Mouse (Mus musculus) midbrain, embryonic 13.5 days (tissue): ENCODE data around the gene Arhgap1. TPM values are rescaled to one million over a fixed set of nuclear protein-coding genes. Genes with fewer than 3 reads are reported as not detected.
A peak's percentile ranks its signal among the peaks of the same experiment; 100 is the strongest.

Experiments used
- ATAC-seq: fragments of 200-750 bp; cut with Nextera tagmentation; 2 replicates; pipeline ENCODE4 v1.8.0; 2017; ENCODE audit warnings: mild to moderate bottlenecking, moderate TSS enrichment, moderate library complexity
- H3K27ac ChIP-seq: fragments of 300-500 bp; sonication (generic); 2 replicates; pipeline ENCODE4 v1.5.1; 2015; ENCODE audit warnings: inconsistent platforms, mild to moderate bottlenecking, moderate library complexity
- H3K27me3 ChIP-seq: fragments of 300-500 bp; sonication (generic); 2 replicates; pipeline ENCODE4 v1.6.1; 2015; ENCODE audit warnings: mild to moderate bottlenecking, inconsistent platforms
- H3K36me3 ChIP-seq: fragments of 300-500 bp; sonication (generic); 2 replicates; pipeline ENCODE4 v1.6.1; 2015; ENCODE audit warnings: mild to moderate bottlenecking, inconsistent platforms
- H3K4me1 ChIP-seq: fragments of 300-500 bp; sonication (generic); replicated peaks from 2 replicates; pipeline ENCODE4 v1.6.1; 2015; ENCODE audit warnings: inconsistent platforms
- H3K4me2 ChIP-seq: fragments of 300-500 bp; sonication (generic); replicated peaks from 2 replicates; pipeline ENCODE4 v1.6.1; 2015; ENCODE audit warnings: moderate library complexity, mild to moderate bottlenecking, inconsistent platforms
- H3K4me3 ChIP-seq: fragments of 300-500 bp; sonication (generic); replicated peaks from 2 replicates; pipeline ENCODE4 v1.5.1; 2015; ENCODE audit warnings: mild to moderate bottlenecking, inconsistent platforms
- H3K9ac ChIP-seq: fragments of 300-500 bp; sonication (generic); replicated peaks from 2 replicates; pipeline ENCODE4 v1.6.1; 2015; ENCODE audit warnings: mild to moderate bottlenecking, inconsistent platforms
- H3K9me3 ChIP-seq: fragments of 300-500 bp; sonication (generic); 2 replicates; pipeline ENCODE4 v1.6.1; 2016; ENCODE audit warnings: mild to moderate bottlenecking, inconsistent platforms
- WGBS: fragments of 180-500 bp; shearing (Covaris S2); methylation state at CpG from one replicate; pipeline ENCODE4 v1.1.7; 2015; 5-methylcytosine and 5-hydroxymethylcytosine counted together
- polyA plus RNA-seq: library from polyadenylated mRNA; unstranded; fragments of >200 nt; fragmentation: Nextera tagmentation; extraction: Ambion mirVana; gene quantifications from 2 replicates; pipeline ENCODE4 v1.2.1, GENCODE M21; 2015

Arhgap1 gene
- polyA plus RNA-seq, 1 experiment from 2014 or later = 89.0 TPM

GRCm38 (mm10) chr2:91650360-91650995 is 818 bp downstream of the Arhgap1 start:
- H3K4me3 ChIP-seq = peak overlapping the region; percentile 91
- peak; percentile 71 for ATAC-seq
- WGBS = 18% methylated on average over 16 of the region's 16 CpGs
- H3K4me2 ChIP-seq = peak overlapping the region; percentile 100
- no peaks in the 10 kb centered on the region for H3K9me3 ChIP-seq
- no peaks in the 10 kb centered on the region for H3K27me3 ChIP-seq
- H3K27ac ChIP-seq = peak overlapping the region; percentile 74
- H3K36me3 ChIP-seq = peaks cover 48% of the 10 kb centered on the region
- peaks cover 33% of the 10 kb centered on the region for H3K4me1 ChIP-seq
- H3K9ac ChIP-seq = peak overlapping the region; percentile 68

- H3K9ac ChIP-seq = no peak overlapping the region
- ATAC-seq = no peak
- H3K4me2 ChIP-seq = no peak overlapping the region
- H3K4me3 ChIP-seq = no peak overlapping the region
- peaks cover 48% of the 10 kb centered on the region for H3K36me3 ChIP-seq
- WGBS = 90% methylated on average over 14 of the region's 14 CpGs
- H3K9me3 ChIP-seq = no peaks in the 10 kb centered on the region
- peaks cover 33% of the 10 kb centered on the region for H3K4me1 ChIP-seq
- H3K27ac ChIP-seq = no peak overlapping the region
- no peaks in the 10 kb centered on the region for H3K27me3 ChIP-seq
Measured at GRCm38 (mm10) chr2:91651458-91652258, 2.0 kb downstream of the Arhgap1 start.

- peaks cover 48% of the 10 kb centered on the region for H3K36me3 ChIP-seq
- no peak for ATAC-seq
- peaks cover 33% of the 10 kb centered on the region for H3K4me1 ChIP-seq
- H3K9ac ChIP-seq = 0 out of 2 replicates have a peak overlapping the region, but pooled peaks have one; percentile 7
- H3K27ac ChIP-seq = no peak overlapping the region
- WGBS = 44% methylated on average over 6 of the region's 6 CpGs
- no peaks in the 10 kb centered on the region for H3K9me3 ChIP-seq
- no peak overlapping the region for H3K4me2 ChIP-seq
- no peak overlapping the region for H3K4me3 ChIP-seq
- no peaks in the 10 kb centered on the region for H3K27me3 ChIP-seq
Measured at GRCm38 (mm10) chr2:91652863-91653262, 3.2 kb downstream of the Arhgap1 start.

GRCm38 (mm10) chr2:91655388-91655787 is 5.7 kb downstream of the Arhgap1 start:
- WGBS = 96% methylated on average over 5 of the region's 5 CpGs
- H3K36me3 ChIP-seq = peaks cover 70% of the 10 kb centered on the region
- peaks cover 23% of the 10 kb centered on the region for H3K4me1 ChIP-seq
- H3K9ac ChIP-seq = no peak overlapping the region
- no peaks in the 10 kb centered on the region for H3K9me3 ChIP-seq
- no peak overlapping the region for H3K4me3 ChIP-seq
- ATAC-seq = no peak
- H3K27ac ChIP-seq = no peak overlapping the region
- H3K27me3 ChIP-seq = no peaks in the 10 kb centered on the region
- no peak overlapping the region for H3K4me2 ChIP-seq

- H3K27ac ChIP-seq = no peak overlapping the region
- no peaks in the 10 kb centered on the region for H3K27me3 ChIP-seq
- H3K4me3 ChIP-seq = no peak overlapping the region
- no peak for ATAC-seq
- no peak overlapping the region for H3K4me2 ChIP-seq
- H3K9me3 ChIP-seq = no peaks in the 10 kb centered on the region
- peaks cover 72% of the 10 kb centered on the region for H3K36me3 ChIP-seq
- H3K4me1 ChIP-seq = peaks cover 19% of the 10 kb centered on the region
- no peak overlapping the region for H3K9ac ChIP-seq
- 80% methylated on average over 6 of the region's 6 CpGs for WGBS
Measured at GRCm38 (mm10) chr2:91655827-91656226, 6.2 kb downstream of the Arhgap1 start.

GRCm38 (mm10) chr2:91656774-91657173 is 7.1 kb downstream of the Arhgap1 start:
- peaks cover 81% of the 10 kb centered on the region for H3K36me3 ChIP-seq
- H3K4me3 ChIP-seq = no peak overlapping the region
- no peaks in the 10 kb centered on the region for H3K9me3 ChIP-seq
- H3K4me1 ChIP-seq = peaks cover 11% of the 10 kb centered on the region
- H3K9ac ChIP-seq = no peak overlapping the region
- H3K4me2 ChIP-seq = no peak overlapping the region
- no peak overlapping the region for H3K27ac ChIP-seq
- no peaks in the 10 kb centered on the region for H3K27me3 ChIP-seq
- WGBS = 78% methylated on average over 8 of the region's 8 CpGs
- no peak for ATAC-seq

GRCm38 (mm10) chr2:91659657-91660056 is 10.0 kb downstream of the Arhgap1 start:
- no peak overlapping the region for H3K4me3 ChIP-seq
- H3K4me1 ChIP-seq = no peaks in the 10 kb centered on the region
- H3K9ac ChIP-seq = no peak overlapping the region
- H3K27me3 ChIP-seq = no peaks in the 10 kb centered on the region
- no peak for ATAC-seq
- peaks cover 96% of the 10 kb centered on the region for H3K36me3 ChIP-seq
- H3K9me3 ChIP-seq = no peaks in the 10 kb centered on the region
- no peak overlapping the region for H3K27ac ChIP-seq
- no peak overlapping the region for H3K4me2 ChIP-seq
- WGBS = 97% methylated on average over 8 of the region's 8 CpGs

GRCm38 (mm10) chr2:91660981-91661380 is 11.3 kb downstream of the Arhgap1 start:
- no peak overlapping the region for H3K4me2 ChIP-seq
- peaks cover 91% of the 10 kb centered on the region for H3K36me3 ChIP-seq
- H3K9me3 ChIP-seq = no peaks in the 10 kb centered on the region
- no peak overlapping the region for H3K27ac ChIP-seq
- no peak overlapping the region for H3K9ac ChIP-seq
- WGBS = 95% methylated on average over 6 of the region's 6 CpGs
- H3K27me3 ChIP-seq = no peaks in the 10 kb centered on the region
- no peaks in the 10 kb centered on the region for H3K4me1 ChIP-seq
- no peak for ATAC-seq
- H3K4me3 ChIP-seq = no peak overlapping the region

- H3K27me3 ChIP-seq = no peaks in the 10 kb centered on the region
- H3K4me1 ChIP-seq = no peaks in the 10 kb centered on the region
- H3K9me3 ChIP-seq = no peaks in the 10 kb centered on the region
- no peak for ATAC-seq
- no peak overlapping the region for H3K9ac ChIP-seq
- peaks cover 89% of the 10 kb centered on the region for H3K36me3 ChIP-seq
- H3K4me3 ChIP-seq = no peak overlapping the region
- H3K4me2 ChIP-seq = no peak overlapping the region
- H3K27ac ChIP-seq = no peak overlapping the region
Measured at GRCm38 (mm10) chr2:91664780-91665179, 15.1 kb downstream of the Arhgap1 start.

- Histone ChIP-seq H3K4me1 (no peaks in the 10 kb centered on the region), H3K27me3 (no peaks in the 10 kb centered on the region), H3K36me3 (peaks cover 89% of the 10 kb centered on the region), H3K27ac (no peak overlapping the region), H3K9ac (no peak overlapping the region), H3K9me3 (no peaks in the 10 kb centered on the region), H3K4me3 (no peak overlapping the region), H3K4me2 (no peak overlapping the region)
- 95% methylated on average over 6 of the region's 6 CpGs for WGBS
- ATAC-seq = no peak
Measured at GRCm38 (mm10) chr2:91666386-91666910, 16.8 kb downstream of the Arhgap1 start.

- 83% methylated on average over 2 of the region's 2 CpGs for WGBS
- Histone ChIP-seq H3K36me3 (peaks cover 91% of the 10 kb centered on the region), H3K9ac (no peak overlapping the region), H3K27ac (no peak overlapping the region), H3K27me3 (no peaks in the 10 kb centered on the region), H3K4me1 (no peaks in the 10 kb centered on the region), H3K4me3 (no peak overlapping the region), H3K4me2 (no peak overlapping the region), H3K9me3 (no peaks in the 10 kb centered on the region)
- no peak for ATAC-seq
Measured at GRCm38 (mm10) chr2:91667747-91668146, 18.1 kb downstream of the Arhgap1 start.

- Histone ChIP-seq H3K9ac (no peak overlapping the region), H3K4me3 (no peak overlapping the region), H3K4me2 (no peak overlapping the region), H3K9me3 (no peaks in the 10 kb centered on the region), H3K27me3 (no peaks in the 10 kb centered on the region), H3K4me1 (no peaks in the 10 kb centered on the region), H3K36me3 (peaks cover 91% of the 10 kb centered on the region), H3K27ac (no peak overlapping the region)
- ATAC-seq = no peak
- 92% methylated on average over 8 of the region's 8 CpGs for WGBS
Measured at GRCm38 (mm10) chr2:91669326-91669725, 19.7 kb downstream of the Arhgap1 start.
